Mouse (Mus musculus) myocyte (in vitro differentiated cells): Measurements from ENCODE around the gene Gm20388. TPM values are rescaled to one million over a fixed set of nuclear protein-coding genes. Genes with fewer than 3 reads are reported as not detected.

ENCODE experiments used
- H3K27me3 ChIP-seq: one replicate; pipeline ENCODE4 v1.6.1; 2011; ENCODE audit not compliant: control insufficient read depth, insufficient read depth, insufficient read length
- H3K36me3 ChIP-seq: one replicate; pipeline ENCODE4 v1.6.1; 2011; ENCODE audit not compliant: control insufficient read depth, insufficient read depth
- H3K4me2 ChIP-seq: one replicate; pipeline ENCODE4 v1.6.1; 2011; ENCODE audit warnings: low read depth, control low read depth
- H3K4me3 ChIP-seq: one replicate; pipeline ENCODE4 v1.5.1; 2011; ENCODE audit warnings: mild to moderate bottlenecking, control low read depth, moderate library complexity
- H3K79me2 ChIP-seq: one replicate; pipeline ENCODE4 v1.6.1; 2011; ENCODE audit not compliant: control insufficient read depth, insufficient read depth
- H3ac ChIP-seq: one replicate; pipeline ENCODE4 v1.6.1; 2011; ENCODE audit not compliant: control insufficient read depth, insufficient read length
- CEBPB ChIP-seq: IDR thresholded peaks from 2 replicates; pipeline ENCODE4 v1.6.1; 2011; ENCODE audit warnings: mild to moderate bottlenecking, moderate library complexity; ENCODE audit not compliant: poor library complexity, insufficient read depth, severe bottlenecking
- E2F4 ChIP-seq: IDR thresholded peaks from one replicate; pipeline ENCODE4 v1.6.1; 2011; ENCODE audit warnings: mild to moderate bottlenecking, control low read depth, moderate library complexity; ENCODE audit not compliant: insufficient read depth
- MAX ChIP-seq: IDR thresholded peaks from one replicate; pipeline ENCODE4 v1.6.1; 2011; ENCODE audit warnings: low read depth, mild to moderate bottlenecking, control low read depth
- MYOD1 ChIP-seq, 3 experiments: IDR thresholded peaks; one replicate each; pipeline ENCODE4 v1.6.1; 2011; ENCODE audit warnings: control low read depth in 2 of 3, low read depth in 2 of 3, mild to moderate bottlenecking in 2 of 3, moderate library complexity in 1 of 3; ENCODE audit not compliant: insufficient read length in 2 of 3, control insufficient read depth in 1 of 3
- MYOG ChIP-seq, 3 experiments: IDR thresholded peaks; one replicate each; pipeline ENCODE4 v1.6.1; 2011; ENCODE audit warnings: control low read depth in 2 of 3, low read depth in 2 of 3, mild to moderate bottlenecking in 2 of 3; ENCODE audit not compliant: insufficient read length in 2 of 3, control insufficient read depth in 1 of 3, insufficient read depth in 1 of 3
- POLR2A ChIP-seq: IDR thresholded peaks from one replicate; pipeline ENCODE4 v1.6.1; 2011; ENCODE audit warnings: low read depth, mild to moderate bottlenecking, control low read depth, moderate library complexity; ENCODE audit not compliant: insufficient read length
- POLR2AphosphoS2 ChIP-seq: IDR thresholded peaks from one replicate; pipeline ENCODE4 v1.6.1; 2011; ENCODE audit warnings: low read depth, control low read depth; ENCODE audit not compliant: insufficient read length
- REST ChIP-seq: IDR thresholded peaks from one replicate; pipeline ENCODE4 v1.6.1; 2011; ENCODE audit warnings: mild to moderate bottlenecking, control low read depth, moderate library complexity; ENCODE audit not compliant: insufficient read depth, insufficient read length
- SRF ChIP-seq: IDR thresholded peaks from one replicate; pipeline ENCODE4 v1.6.1; 2011; ENCODE audit warnings: low read depth; ENCODE audit not compliant: control insufficient read depth, insufficient read length
- TCF12 ChIP-seq: IDR thresholded peaks from one replicate; pipeline ENCODE4 v1.6.1; 2011; ENCODE audit warnings: mild to moderate bottlenecking, control low read depth; ENCODE audit not compliant: poor library complexity, insufficient read depth, severe bottlenecking
- TCF3 ChIP-seq: IDR thresholded peaks from one replicate; pipeline ENCODE4 v1.6.1; 2011; ENCODE audit warnings: low read depth, control low read depth; ENCODE audit not compliant: insufficient read length
- USF1 ChIP-seq: IDR thresholded peaks from one replicate; pipeline ENCODE4 v1.6.1; 2011; ENCODE audit warnings: low read depth, mild to moderate bottlenecking, control low read depth, moderate library complexity
- polyA plus RNA-seq: library from polyadenylated mRNA; unstranded; fragments of >200 nt; fragmentation: generic; extraction: Trizol; gene quantifications from one replicate; pipeline ENCODE4 v1.2.1, GENCODE M21; 2012; ENCODE audit warnings: missing spikeins

Gm20388 gene
- polyA plus RNA-seq, 1 experiment: 15.3 TPM

DNA sequence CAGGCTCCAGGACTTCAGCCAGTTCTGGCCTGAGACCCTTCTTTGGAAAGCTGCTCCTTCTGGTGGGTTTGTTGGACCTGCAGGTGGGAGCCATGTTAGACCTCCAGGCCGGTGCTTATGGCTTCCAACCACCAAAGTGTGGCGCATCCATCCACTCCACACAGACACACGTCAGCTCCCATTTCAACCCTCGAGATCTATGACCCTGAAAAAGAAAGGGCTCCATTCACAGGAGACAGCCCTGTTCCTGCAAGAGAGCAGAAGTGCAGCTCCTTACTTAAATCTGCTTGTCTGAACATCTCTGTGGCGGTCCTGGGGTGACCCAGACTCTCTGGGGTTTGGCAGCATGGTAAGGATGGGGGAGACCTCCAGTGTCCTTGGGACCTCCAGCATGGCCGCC is 1182.9 kb downstream of the Gm20388 start:
- no peak overlapping the region for H3ac ChIP-seq
- peaks cover 54% of the 10 kb centered on the region for H3K27me3 ChIP-seq
- TF ChIP-seq E2F4: no peak
- no peak for TF ChIP-seq REST
- TF ChIP-seq USF1: no peak
- TF ChIP-seq MYOD1 (IDR thresholded peaks at IDR 0.05; ENCODE audit: control insufficient read depth in 1 of 3, insufficient read length in 2 of 3, low read depth in 2 of 3): no peak
- TF ChIP-seq POLR2A: no peak
- no peak for TF ChIP-seq POLR2AphosphoS2
- TF ChIP-seq MYOG (IDR thresholded peaks at IDR 0.05; ENCODE audit: control insufficient read depth in 1 of 3, insufficient read depth in 1 of 3, insufficient read length in 2 of 3, low read depth in 2 of 3): no peak
- TF ChIP-seq SRF: no peak
- no peak for TF ChIP-seq TCF12
- no peak for TF ChIP-seq MAX
- no peak for TF ChIP-seq CEBPB
- no peak overlapping the region for H3K4me3 ChIP-seq
- no peak overlapping the region for H3K4me2 ChIP-seq
- H3K36me3 ChIP-seq: no peaks in the 10 kb centered on the region
- H3K79me2 ChIP-seq: no peaks in the 10 kb centered on the region

GRCm38 (mm10) chr8:121104049-121104818 is 1193.6 kb downstream of the Gm20388 start:
- no peak overlapping the region for H3K4me3 ChIP-seq
- no peak overlapping the region for H3ac ChIP-seq
- H3K36me3 ChIP-seq: peaks cover 17% of the 10 kb centered on the region
- peaks cover 16% of the 10 kb centered on the region for H3K79me2 ChIP-seq
- TF ChIP-seq POLR2A: no peak
- TF ChIP-seq TCF12: no peak
- TF ChIP-seq POLR2AphosphoS2: no peak
- TF ChIP-seq MYOD1 (IDR thresholded peaks at IDR 0.05; ENCODE audit: control insufficient read depth in 1 of 3, insufficient read length in 2 of 3, low read depth in 2 of 3): no peak
- TF ChIP-seq MAX: no peak
- no peak for TF ChIP-seq CEBPB
- no peak for TF ChIP-seq USF1
- TF ChIP-seq TCF3: no peak
- no peak for TF ChIP-seq MYOG (IDR thresholded peaks at IDR 0.05; ENCODE audit: control insufficient read depth in 1 of 3, insufficient read depth in 1 of 3, insufficient read length in 2 of 3, low read depth in 2 of 3)
- TF ChIP-seq SRF: no peak
- no peak for TF ChIP-seq REST
- TF ChIP-seq E2F4: no peak
- H3K4me2 ChIP-seq: no peak overlapping the region
- no peaks in the 10 kb centered on the region for H3K27me3 ChIP-seq

DNA sequence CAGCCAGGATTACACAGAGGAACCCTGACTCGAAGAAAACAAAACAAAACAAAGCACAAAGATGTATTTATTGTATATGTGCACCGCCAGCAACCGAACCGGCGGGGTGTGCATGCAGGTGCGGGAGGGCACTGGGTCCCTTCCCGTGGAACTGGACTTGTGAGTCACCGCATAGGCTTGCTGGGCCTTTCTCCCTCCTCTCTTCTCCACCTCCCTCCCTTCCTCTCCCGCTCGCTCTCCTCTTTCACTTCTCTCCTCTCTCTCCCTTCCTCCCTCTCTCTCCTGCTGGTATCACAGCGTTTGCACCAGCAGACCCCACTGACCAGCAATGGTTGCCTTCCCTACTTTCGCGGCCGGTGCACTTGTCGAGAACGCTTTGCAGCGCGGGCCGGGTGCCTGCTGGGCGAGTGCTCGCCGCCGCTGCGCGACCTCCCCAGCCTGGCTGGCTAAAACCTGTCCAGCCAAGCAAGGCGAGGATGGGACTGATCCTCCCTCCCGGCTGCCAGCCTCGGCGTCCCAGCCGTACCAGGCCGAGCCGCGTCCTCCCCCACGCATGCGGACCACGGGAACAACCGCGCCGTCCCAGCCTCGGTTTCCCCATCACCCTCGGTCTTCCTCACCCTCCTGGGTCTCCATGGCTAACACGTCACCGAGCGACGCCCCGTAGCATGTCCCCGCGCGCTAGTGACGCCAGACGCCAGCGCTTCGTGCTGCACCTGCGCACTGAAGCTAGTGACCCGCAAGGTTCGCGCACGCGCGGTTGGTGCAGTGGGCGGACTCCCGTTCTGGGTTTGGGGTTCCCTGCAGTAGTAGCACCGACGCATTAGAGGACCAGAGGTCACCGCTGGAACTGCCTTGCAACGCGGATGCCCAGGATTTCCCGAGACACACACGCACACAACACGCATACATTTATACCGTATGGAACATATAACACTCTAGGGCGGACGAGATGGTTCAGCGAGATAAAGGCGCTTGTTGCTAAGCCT is 1197.3 kb downstream of the Gm20388 start, which contains the start of gene Mthfsd:
Mthfsd (minus strand) TSS at position 725 of the 989 bp plus-strand sequence.
- Histone ChIP-seq H3K27me3 (no peaks in the 10 kb centered on the region), H3K36me3 (peaks cover 7% of the 10 kb centered on the region), H3K4me3 (peak within 1 kb of the TSS; percentile 71), H3K79me2 (peaks cover 16% of the 10 kb centered on the region), H3ac (peak within 1 kb of the TSS; percentile 75), H3K4me2 (peak within 1 kb of the TSS; percentile 86)
- TF ChIP-seq E2F4 (no peak), POLR2AphosphoS2 (no peak), MYOG (IDR thresholded peaks at IDR 0.05; ENCODE audit: control insufficient read depth in 1 of 3, insufficient read depth in 1 of 3, insufficient read length in 2 of 3, low read depth in 2 of 3) (peak in 2 of 3 experiments; percentile 12 to 30), POLR2A (peak; percentile 94), MYOD1 (IDR thresholded peaks at IDR 0.05; ENCODE audit: control insufficient read depth in 1 of 3, insufficient read length in 2 of 3, low read depth in 2 of 3) (no peak), SRF (peak; percentile 52), TCF12 (no peak), CEBPB (no peak), TCF3 (no peak), REST (no peak), USF1 (no peak)

DNA sequence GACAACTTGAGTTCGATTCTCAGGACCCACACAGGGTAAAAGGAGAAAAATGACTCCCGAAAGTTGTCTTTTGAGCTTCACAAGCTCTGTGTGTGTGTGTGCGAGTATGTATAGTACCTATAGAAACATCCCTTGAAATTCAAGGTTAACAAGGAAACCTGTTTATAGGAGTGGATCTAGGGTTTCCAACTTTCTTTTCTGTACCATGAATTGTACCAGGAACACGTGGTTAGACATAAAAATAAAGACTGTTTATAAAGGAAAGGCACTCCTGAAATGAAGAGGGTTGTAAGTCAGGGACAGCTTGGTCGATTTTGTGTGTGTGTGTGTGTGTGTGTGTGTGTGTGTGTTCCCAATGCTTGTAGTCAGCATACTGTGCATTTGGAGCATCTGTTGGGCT is 1198.0 kb downstream of the Gm20388 start:
- H3ac ChIP-seq: peak overlapping the region; percentile 75
- peak overlapping the region; percentile 71 for H3K4me3 ChIP-seq
- no peaks in the 10 kb centered on the region for H3K27me3 ChIP-seq
- H3K4me2 ChIP-seq: peak overlapping the region; percentile 86
- peaks cover 16% of the 10 kb centered on the region for H3K79me2 ChIP-seq
- no peak for TF ChIP-seq MAX
- peaks cover 1% of the 10 kb centered on the region for H3K36me3 ChIP-seq
